ENCODE assay signal across 8 mouse cellular contexts in genomic region chr1:64986120-64986519, GRCm38 (mm10). TPM values are rescaled to one million over a fixed set of nuclear protein-coding genes. Genes with fewer than 3 reads are reported as not detected.
DNase-seq lines count a peak whose midpoint lies in the region; ATAC-seq and TF ChIP-seq lines count a peak whose summit lies in the region.

No protein-coding gene starts in this region.

- no peaks in the 10 kb centered on the region for H3K36me3 ChIP-seq in ES-Bruce4 (ENCODE audit: control insufficient read depth, insufficient read depth, low read length, poor library complexity, severe bottlenecking)

- no peaks in the 10 kb centered on the region for H3K9me3 ChIP-seq in ES-Bruce4 (replicated peaks; ENCODE audit: control insufficient read depth, insufficient read depth, low read length, poor library complexity, severe bottlenecking)

- TF ChIP-seq CTCF in ES-Bruce4 (IDR thresholded peaks at IDR 0.05; ENCODE audit: low read depth, low read length) = peak; percentile 9
- peak; percentile 63 for TF ChIP-seq CTCF in gastrocnemius, adult 2 months (IDR thresholded peaks at IDR 0.05)

- no peak overlapping the region for H3K4me3 ChIP-seq in ES-Bruce4 (ENCODE audit: low read depth, low read length)
- no peak overlapping the region for H3K4me3 ChIP-seq in gastrocnemius, adult 2 months

- TF ChIP-seq POLR2A in ES-Bruce4 (IDR thresholded peaks at IDR 0.05; ENCODE audit: insufficient read depth, low read length) = no peak

- H3K27me3 ChIP-seq in ES-Bruce4 (ENCODE audit: control insufficient read depth, insufficient read depth, low read length, poor library complexity, severe bottlenecking) = no peaks in the 10 kb centered on the region

- no peak for ATAC-seq in cerebellum, adult (ENCODE audit: insufficient number of reproducible peaks, low FRiP score, low TSS enrichment)
- peak; percentile 94 for ATAC-seq in megakaryocyte progenitor cell, adult 5-6 weeks (replicated peaks; ENCODE audit: poor library complexity)

- no peak overlapping the region for H3K9ac ChIP-seq in ES-Bruce4 (ENCODE audit: low read depth, poor library complexity, severe bottlenecking)

- intact Hi-C loops in gastrocnemius, adult 2 months (cut with DNase I) = loop anchor here (2.0 to 5.0 kb wide), 2 partner anchors 249 to 265 kb away; partner anchors contain the start of gene Fzd5

- DNase-seq in cerebellum, adult 18-20 months = peak; percentile 55 to 56
- DNase-seq in cerebellum, adult 8-10 months = peak; percentile 42
- DNase-seq in gastrocnemius, adult 2 months = peak; percentile 59
- DNase-seq in layer of hippocampus, adult 9-11 months = peak; percentile 62
- DNase-seq in spleen, adult 12 weeks (ENCODE audit: low spot score) = peak; percentile 30

- H3K27ac ChIP-seq in ES-Bruce4 (ENCODE audit: insufficient read depth, low read length) = no peak overlapping the region
- H3K27ac ChIP-seq in gastrocnemius, adult 2 months = no peak overlapping the region

- no peaks in the 10 kb centered on the region for H3K4me1 ChIP-seq in ES-Bruce4 (ENCODE audit: control insufficient read depth, insufficient read depth, low read length)

- no peak for TF ChIP-seq EP300 in ES-Bruce4 (IDR thresholded peaks at IDR 0.05; ENCODE audit: insufficient read depth, low read depth, low read length)

RNA-seq across cellular contexts. Expression of gene Plekhm3, which starts 29.5 kb away (rescaled TPM):
- 9.5 and 12.4 TPM in 2 replicates for polyA plus RNA-seq in ES-Bruce4 (2011; ENCODE audit: insufficient read depth, insufficient read length, low read depth, missing spikeins)
- 1 to 10 TPM; 6.6 to 7.9 TPM for total RNA-seq in gastrocnemius, adult 2 months (2021)
- 8.2 and 9.2 TPM in 2 replicates for total RNA-seq in megakaryocyte progenitor cell, adult 5-6 weeks (2015)
- total RNA-seq in megakaryocyte progenitor cell, adult 5-6 weeks (2017) = 3.3 and 3.5 TPM in 2 replicates

RNA-seq across cellular contexts. Expression of gene Akr1cl, which starts 46.4 kb away (rescaled TPM):
- polyA plus RNA-seq in ES-Bruce4 (2011; ENCODE audit: insufficient read depth, insufficient read length, low read depth, missing spikeins) = not detected in 2 replicates
- total RNA-seq in gastrocnemius, adult 2 months (2021) = not detected
- not detected in 2 replicates for total RNA-seq in megakaryocyte progenitor cell, adult 5-6 weeks (2015)
- total RNA-seq in megakaryocyte progenitor cell, adult 5-6 weeks (2017) = not detected in 2 replicates
